Mouse (Mus musculus) MEL (cell line): ENCODE measurements at regions not wholly inside any gene's neighbourhood (a gene's known extent, or its start where the extent isn't known, plus 50 kb on each side); places are given as distances from the start of the nearest gene placed in this dataset.

ENCODE experiments used
- BHLHE40 ChIP-seq: IDR thresholded peaks from 2 replicates; pipeline ENCODE4 v1.6.1; 2012; ENCODE audit warnings: low read depth, mild to moderate bottlenecking, inconsistent platforms, low read length, improper control_type of control experiment, borderline replicate concordance
- CTCF ChIP-seq, 3 experiments: IDR thresholded peaks in 2 of 3; conservative IDR thresholded peaks in 1 of 3; 2 replicates each; pipeline ENCODE4 v1.5.1; 2011 to 2012; ENCODE audit warnings: low read length in 3 of 3, low read depth in 2 of 3, mild to moderate bottlenecking in 2 of 3, improper control_type of control experiment in 1 of 3, inconsistent platforms in 1 of 3, mixed read lengths in 1 of 3, moderate library complexity in 1 of 3; ENCODE audit not compliant: control insufficient read depth in 1 of 3, insufficient read depth in 1 of 3, poor library complexity in 1 of 3, severe bottlenecking in 1 of 3
- E2F4 ChIP-seq: IDR thresholded peaks from 2 replicates; pipeline ENCODE4 v1.6.1; 2011; ENCODE audit warnings: low read depth, low read length, improper control_type of control experiment, borderline replicate concordance
- EP300 ChIP-seq, 2 experiments: IDR thresholded peaks; 2 replicates each; pipeline ENCODE4 v1.6.1; 2011; ENCODE audit warnings: improper control_type of control experiment in 2 of 2, low read length in 2 of 2, low read depth in 1 of 2, mild to moderate bottlenecking in 1 of 2
- ETS1 ChIP-seq: IDR thresholded peaks from 2 replicates; pipeline ENCODE4 v1.6.1; 2012; ENCODE audit warnings: low read depth, mild to moderate bottlenecking, inconsistent platforms, low read length, improper control_type of control experiment, moderate library complexity
- GABPA ChIP-seq: IDR thresholded peaks from 2 replicates; pipeline ENCODE4 v1.6.1; 2012; ENCODE audit warnings: low read depth, mild to moderate bottlenecking, inconsistent platforms, low read length, improper control_type of control experiment, moderate library complexity
- HCFC1 ChIP-seq: IDR thresholded peaks from 2 replicates; pipeline ENCODE4 v1.6.1; 2012; ENCODE audit warnings: low read depth, mild to moderate bottlenecking, inconsistent platforms, low read length, improper control_type of control experiment, moderate library complexity
- MAFK ChIP-seq: IDR thresholded peaks from 2 replicates; pipeline ENCODE4 v1.6.1; 2011; ENCODE audit warnings: low read depth, mild to moderate bottlenecking, low read length, improper control_type of control experiment, borderline replicate concordance
- MEF2A ChIP-seq: IDR thresholded peaks from 2 replicates; pipeline ENCODE4 v1.6.1; 2014; ENCODE audit warnings: low read depth, mild to moderate bottlenecking, inconsistent platforms, low read length, improper control_type of control experiment; ENCODE audit not compliant: poor library complexity, insufficient replicate concordance, severe bottlenecking; ENCODE audit errors: extremely low read depth
- MYC ChIP-seq: IDR thresholded peaks from 2 replicates; pipeline ENCODE4 v1.6.1; 2011; ENCODE audit warnings: low read depth, mild to moderate bottlenecking, low read length, improper control_type of control experiment, moderate library complexity
- POLR2A ChIP-seq, 2 experiments: IDR thresholded peaks; 2 replicates each; pipeline ENCODE4 v1.6.1; 2011 to 2012; ENCODE audit warnings: low read length in 2 of 2, mild to moderate bottlenecking in 2 of 2, control low read depth in 1 of 2, improper control_type of control experiment in 1 of 2, low read depth in 1 of 2, moderate library complexity in 1 of 2; ENCODE audit not compliant: control insufficient read depth in 1 of 2, insufficient read depth in 1 of 2, poor library complexity in 1 of 2
- ZC3H11A ChIP-seq: IDR thresholded peaks from 2 replicates; pipeline ENCODE4 v1.6.1; 2012; ENCODE audit warnings: low read depth, mild to moderate bottlenecking, inconsistent platforms, low read length, improper control_type of control experiment
- ZKSCAN1 ChIP-seq: IDR thresholded peaks from 2 replicates; pipeline ENCODE4 v1.6.1; 2012; ENCODE audit warnings: low read depth, mild to moderate bottlenecking, inconsistent platforms, low read length, improper control_type of control experiment, moderate library complexity

DNA sequence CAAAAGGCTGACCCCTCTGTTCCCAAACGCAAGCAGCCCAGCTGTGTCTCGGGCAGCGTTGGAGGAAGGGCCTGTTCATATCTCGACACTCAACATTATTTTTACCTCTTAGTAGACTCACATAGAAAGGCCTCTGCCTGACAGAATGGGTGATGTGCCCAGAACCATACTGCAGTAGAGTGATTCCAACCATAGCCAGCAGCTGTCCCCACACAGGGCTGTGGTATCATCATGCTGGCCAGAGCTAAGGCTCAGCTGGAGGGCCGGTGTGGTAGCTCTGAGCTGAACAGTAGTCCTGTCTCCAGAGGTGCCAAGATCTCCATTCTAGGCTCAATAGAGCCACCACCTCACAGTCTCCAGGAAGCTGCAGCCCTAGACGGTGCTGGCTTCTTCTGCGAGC is 437.3 kb downstream of the Matn1 start:
- TF ChIP-seq EP300 (IDR thresholded peaks at IDR 0.05; ENCODE audit: low read depth in 1 of 2, low read length in 2 of 2) (no peak), CTCF (IDR thresholded peaks at IDR 0.05 in 2 of 3, conservative IDR thresholded peaks at IDR 0.05 in 1 of 3; ENCODE audit: control insufficient read depth in 1 of 3, insufficient read depth in 1 of 3, low read depth in 2 of 3, low read length in 3 of 3, poor library complexity in 1 of 3, severe bottlenecking in 1 of 3) (no peak), E2F4 (no peak), MYC (no peak), HCFC1 (no peak), ZC3H11A (no peak), MAFK (no peak), POLR2A (IDR thresholded peaks at IDR 0.05; ENCODE audit: control insufficient read depth in 1 of 2, insufficient read depth in 1 of 2, low read depth in 1 of 2, low read length in 2 of 2, poor library complexity in 1 of 2) (no peak), ETS1 (no peak), ZKSCAN1 (no peak), GABPA (no peak), MEF2A (no peak), BHLHE40 (no peak)
